Mouse (Mus musculus) left cerebral cortex, adult 8-10 months (tissue): ENCODE results near the gene Rdh11. TPM values are rescaled to one million over a fixed set of nuclear protein-coding genes. Genes with fewer than 3 reads are reported as not detected.
A peak's percentile ranks its signal among the peaks of the same experiment; 100 is the strongest.

ENCODE experiments used
- DNase-seq, 2 experiments: peaks; one replicate each; pipeline ENCODE4 v3.0.0; 2022; ENCODE audit warnings: low spot score in 2 of 2
- total RNA-seq, 4 experiments: library from RNA; stranded (reverse); gene quantifications; 2 replicates each; pipeline ENCODE4 v1.2.4; 2022

The Rdh11 gene
- total RNA-seq, 4 experiments from 2014 or later = 23.6 to 29.3 (median 24.5) TPM

- no peak for DNase-seq
These were observed 51.3 kb downstream of the Rdh11 start for GRCm38 (mm10) chr12:79140811-79141210.

GRCm38 (mm10) chr12:79139417-79139816 lies 52.7 kb downstream of the Rdh11 start:
- DNase-seq = no peak

- no peak for DNase-seq
These were observed 53.1 kb downstream of the Rdh11 start for GRCm38 (mm10) chr12:79138999-79139398.

- no peak for DNase-seq
These were observed 55.1 kb downstream of the Rdh11 start for GRCm38 (mm10) chr12:79136949-79137348.

- DNase-seq = no peak
These were observed 57.0 kb downstream of the Rdh11 start for GRCm38 (mm10) chr12:79135105-79135504.

- no peak for DNase-seq
These were observed 57.4 kb downstream of the Rdh11 start for GRCm38 (mm10) chr12:79134676-79135075.

GRCm38 (mm10) chr12:79131706-79132460 lies 60.2 kb downstream of the Rdh11 start:
- DNase-seq = no peak

- DNase-seq = no peak
These were observed 60.9 kb downstream of the Rdh11 start for GRCm38 (mm10) chr12:79131178-79131675.

GRCm38 (mm10) chr12:79130299-79131177 lies 61.6 kb downstream of the Rdh11 start, which contains the start of gene Arg2:
Gene Arg2 (plus strand): TSS chr12:79130777.
- peak; percentile 64 to 65 for DNase-seq

Other genes with a start within 250 kb of the Rdh11 start
- gene Tmem229b, start 184.7 kb downstream of the Rdh11 start, total RNA-seq = 10 to 100 TPM; 26.9 to 30.3 (median 28.3) TPM
- 10 to 100 TPM; 21.1 to 27.5 (median 25.0) TPM for gene Plekhh1, start 163.1 kb downstream of the Rdh11 start, total RNA-seq
- gene Pigh, start 102.6 kb downstream of the Rdh11 start, total RNA-seq = 10 to 100 TPM in 2 of 4 experiments, 1 to 10 TPM in 2; 8.1 to 12.4 (median 9.7) TPM
- gene Arg2, start 61.5 kb downstream of the Rdh11 start, total RNA-seq = 1 to 10 TPM; 4.5 to 5.7 (median 5.6) TPM
- 100 to 1,000 TPM; 236 to 253 (median 243) TPM for gene Vti1b, start 19.6 kb downstream of the Rdh11 start, total RNA-seq
- 1 to 10 TPM; 1.4 to 2.7 (median 2.2) TPM for gene Rdh12, start 16.6 kb upstream of the Rdh11 start, total RNA-seq
- gene Zfyve26, start 104.0 kb upstream of the Rdh11 start, total RNA-seq = 10 to 100 TPM; 28.0 to 34.1 (median 30.7) TPM
- gene Rad51b, start 105.0 kb upstream of the Rdh11 start, total RNA-seq = under 1 TPM in 1 of 4 experiments, not detected in 3; 0.39 TPM